Mouse (Mus musculus): ENCODE results near the gene Cnot11.

DNA sequence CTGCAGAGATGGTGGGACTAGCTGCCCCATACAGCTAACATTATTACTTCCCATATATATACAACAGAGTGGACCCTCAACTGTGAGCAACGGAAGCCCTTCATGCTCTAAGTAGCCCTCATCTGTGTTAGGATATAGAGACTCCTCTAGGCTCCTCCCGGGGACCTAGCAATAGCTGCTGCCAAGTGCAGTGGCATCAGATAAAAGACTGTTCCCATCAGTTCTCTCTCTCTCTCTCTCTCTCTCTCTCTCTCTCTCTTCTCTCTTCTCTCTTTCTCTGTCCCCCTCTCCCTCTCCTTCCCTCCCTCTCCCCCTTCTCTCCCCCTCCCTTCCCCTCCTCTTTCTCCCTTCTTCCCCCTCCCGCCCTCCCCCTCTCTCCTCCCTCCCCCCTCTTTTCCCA is 46.4 kb downstream of the Cnot11 start:
- no peak for TF ChIP-seq CTCF (IDR thresholded peaks at IDR 0.05; ENCODE audit: low read depth, low read length)
- TF ChIP-seq GATA1 (IDR thresholded peaks at IDR 0.05; ENCODE audit: borderline replicate concordance, low read length): no peak
- TF ChIP-seq GATA2 (IDR thresholded peaks at IDR 0.05; ENCODE audit: borderline replicate concordance, low read depth, low read length): no peak
- no peak for TF ChIP-seq TAL1 (conservative IDR thresholded peaks at IDR 0.05; ENCODE audit: low read depth, low read length)

Data from G1E (cell line).